Mouse (Mus musculus): ENCODE measurements around the gene Slain2.
"Not testable (repeated sequence)": the region's sequence is repeated elsewhere in the genome, so short reads cannot be mapped to it uniquely, and the experiment has no call there.

Slain2 gene

DNA sequence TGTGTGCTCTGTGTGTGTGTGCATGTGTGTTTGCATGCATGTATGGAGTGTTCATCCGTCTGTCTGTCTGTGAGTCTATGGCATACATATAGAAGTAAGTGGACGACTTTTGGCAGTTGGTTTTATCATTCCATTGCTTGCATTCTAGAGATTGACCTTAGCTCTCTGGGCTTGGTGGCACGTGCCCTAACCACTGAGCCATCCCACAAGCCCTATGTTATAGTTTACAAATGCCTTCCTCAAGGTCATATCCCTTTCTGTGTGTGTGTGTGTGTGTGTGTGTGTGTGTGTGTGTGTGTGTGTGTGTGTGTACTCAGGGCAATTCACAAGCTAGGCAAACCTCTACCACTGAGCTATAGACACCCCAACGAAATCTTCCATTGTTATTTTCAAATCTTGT is 12.2 kb upstream of the Slain2 start:
- DNase-seq = no peak

DNA sequence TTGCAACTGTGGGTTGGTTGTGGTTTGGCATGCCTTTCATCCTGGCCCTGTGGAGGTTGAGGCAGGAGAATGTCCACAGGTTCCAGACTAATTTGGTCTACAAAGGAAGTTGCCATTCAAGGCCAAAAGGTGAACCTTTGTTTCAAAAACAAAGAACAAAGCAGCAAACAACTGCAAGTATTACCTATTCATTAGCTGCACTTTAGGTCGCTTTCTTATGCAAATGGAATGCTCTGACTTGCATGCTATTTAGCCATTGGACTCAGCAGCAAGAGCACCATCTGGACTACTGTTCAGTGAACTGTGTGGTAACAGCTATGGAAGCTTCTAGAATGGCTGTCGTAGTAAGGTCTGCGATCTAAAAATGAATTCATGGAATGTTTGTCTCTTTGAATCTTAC is 11.8 kb upstream of the Slain2 start:
- DNase-seq = no peak

DNA sequence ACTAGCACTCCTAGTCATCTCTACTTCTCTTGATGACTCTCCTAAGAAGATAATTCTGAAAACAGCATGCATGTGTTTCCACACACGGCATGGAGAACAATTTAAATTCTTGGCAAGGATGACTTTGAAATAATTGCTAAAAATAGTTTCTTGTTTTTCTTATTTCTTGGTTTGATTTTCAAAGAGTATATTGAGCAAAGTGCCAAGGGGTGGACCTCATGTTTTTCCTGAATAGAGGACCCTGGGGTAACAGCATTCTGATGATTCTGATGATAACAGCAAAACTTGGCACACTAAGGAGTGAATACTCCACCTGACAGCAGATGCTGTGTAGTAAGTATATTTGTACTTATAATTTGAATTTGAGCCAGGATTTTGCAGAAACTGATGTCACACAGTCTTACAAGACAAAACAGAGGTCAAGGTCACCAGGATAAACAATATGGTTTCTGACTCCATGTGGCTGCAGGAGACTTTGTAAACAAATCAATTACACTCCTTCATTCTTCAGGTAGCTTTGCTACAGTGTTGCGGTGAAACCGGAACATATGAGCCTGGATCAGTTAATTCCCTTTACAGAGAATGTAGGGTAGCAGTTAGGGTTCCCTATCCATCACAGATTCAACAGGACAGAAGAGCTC is 11.1 kb upstream of the Slain2 start:
- no peak for DNase-seq

DNA sequence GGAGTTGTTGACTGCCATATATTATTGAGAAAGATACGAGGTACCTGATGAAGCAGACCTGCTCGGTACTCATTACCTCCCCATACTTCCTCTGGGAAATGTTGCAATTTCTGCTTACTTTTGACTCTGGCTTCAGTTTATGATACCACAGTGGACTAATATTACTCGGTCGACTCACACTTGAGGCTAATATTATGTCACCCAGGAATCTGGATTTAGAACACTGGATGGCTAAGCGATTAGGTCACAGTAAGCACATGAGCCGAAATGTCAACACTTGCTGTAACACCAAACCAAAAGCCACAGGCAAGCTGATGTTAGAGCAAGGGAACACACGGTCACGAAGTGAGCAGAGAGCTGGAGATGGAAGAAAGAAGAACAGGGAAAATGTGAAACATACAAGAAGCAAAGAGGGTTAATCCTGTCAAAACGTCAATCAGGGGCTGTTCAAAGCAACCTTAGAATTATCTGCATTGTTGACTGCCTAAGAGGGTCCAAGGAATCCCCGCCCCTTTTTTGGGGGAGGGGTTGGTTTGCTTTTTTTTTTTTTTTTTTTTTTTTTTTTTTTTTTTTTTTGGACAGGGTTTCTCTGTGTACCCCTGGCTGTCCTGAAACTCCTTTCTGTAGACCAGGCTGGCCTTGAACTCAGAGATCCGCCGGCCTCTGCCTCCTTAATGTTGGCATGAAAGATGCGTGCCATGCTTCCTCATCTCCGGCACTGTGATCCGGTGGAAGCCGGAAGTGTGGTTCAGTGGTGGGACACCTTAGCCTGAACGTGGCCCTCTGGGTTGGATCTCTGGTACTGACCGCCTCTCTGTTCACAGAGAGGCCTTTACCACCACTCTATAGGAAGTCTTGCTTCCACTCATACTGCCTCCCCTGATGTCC is 9.0 kb upstream of the Slain2 start:
- DNase-seq = no peak

DNA sequence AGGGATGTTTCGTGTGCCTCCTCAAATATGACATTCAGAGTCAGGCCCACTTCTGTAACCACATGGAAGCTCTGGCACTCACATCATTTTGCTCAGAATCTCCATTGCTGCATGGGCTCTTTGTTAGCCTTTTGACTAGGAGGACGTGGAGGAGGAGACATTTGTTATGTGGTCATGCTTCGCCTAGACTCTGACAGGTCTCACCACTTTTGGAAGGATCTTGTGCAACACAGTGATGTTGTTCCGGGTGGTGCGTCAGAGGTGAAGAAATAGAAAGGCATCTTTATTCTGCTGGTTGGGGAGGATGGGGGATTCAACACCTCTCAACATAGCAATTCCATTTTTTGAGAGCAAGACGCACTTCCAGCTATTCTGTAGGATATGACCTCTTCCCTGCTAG is 6.7 kb upstream of the Slain2 start:
- DNase-seq = no peak

DNA sequence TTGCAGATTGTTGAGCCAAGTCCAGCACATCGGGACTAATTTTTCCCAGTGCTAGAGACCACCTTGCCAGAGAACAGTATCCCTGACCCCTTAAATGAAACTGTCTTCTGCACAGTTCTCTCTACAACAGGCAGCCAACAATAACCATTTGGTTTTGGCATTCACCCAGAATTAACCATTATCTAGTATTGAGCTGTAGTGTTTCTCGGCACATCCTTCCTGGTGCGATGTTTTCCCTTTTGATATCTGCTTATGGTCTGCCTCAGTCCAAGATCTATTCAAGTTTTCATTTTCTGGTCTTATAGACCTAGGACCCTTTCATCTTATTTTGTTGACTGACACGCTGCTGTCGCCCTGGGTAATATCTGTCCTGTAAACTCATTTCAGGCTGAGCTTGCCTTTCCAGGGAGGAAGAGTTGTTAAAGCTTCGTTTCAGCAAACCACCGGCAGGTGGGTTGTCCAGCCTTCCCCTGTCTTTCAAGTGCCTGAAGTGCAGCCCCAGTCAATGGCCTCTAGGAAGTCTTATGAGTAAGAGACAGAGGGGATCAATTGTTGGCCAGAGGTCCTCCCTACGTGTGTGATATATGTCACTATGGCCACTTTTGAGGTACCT is 5.7 kb upstream of the Slain2 start:
- no peak for DNase-seq

DNA sequence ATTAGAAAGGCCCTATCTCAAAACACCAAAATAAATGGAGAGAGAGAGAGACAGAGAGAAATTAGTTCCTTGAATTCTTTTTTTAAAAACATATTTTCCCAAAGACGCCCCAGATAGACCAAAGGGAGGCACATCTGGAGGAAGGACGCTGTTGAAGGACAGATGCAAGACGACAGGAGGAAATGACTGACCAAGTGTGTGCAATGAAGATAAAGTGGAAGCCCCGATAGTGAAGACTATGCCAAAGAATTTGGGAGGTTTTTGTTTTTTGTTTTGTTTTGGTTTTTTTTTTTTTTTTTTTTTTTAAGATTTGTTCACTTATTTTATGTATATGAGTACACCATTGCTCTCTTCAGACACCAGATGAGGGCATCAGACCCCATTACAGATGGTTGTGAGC is 4.7 kb upstream of the Slain2 start:
- no peak for DNase-seq

DNA sequence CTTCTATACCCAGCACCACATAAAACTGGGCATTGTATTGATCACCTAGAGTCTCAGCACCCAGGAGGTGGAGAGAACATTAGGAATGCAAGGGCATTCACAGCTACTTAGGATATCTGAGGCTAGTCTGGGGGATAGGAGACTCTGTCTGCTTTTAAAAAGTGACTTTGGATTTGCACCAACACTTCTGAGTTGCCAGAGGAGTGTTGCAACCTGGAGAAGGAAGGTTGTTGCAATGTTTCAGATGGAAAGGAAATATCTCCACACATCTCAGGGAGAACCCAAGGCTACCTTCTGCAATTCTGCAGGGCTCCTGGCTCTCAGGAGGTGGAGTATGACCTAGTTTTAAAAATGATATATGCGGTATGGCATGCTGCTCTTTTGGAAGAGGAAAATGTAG is 3.7 kb upstream of the Slain2 start:
- no peak for DNase-seq

DNA sequence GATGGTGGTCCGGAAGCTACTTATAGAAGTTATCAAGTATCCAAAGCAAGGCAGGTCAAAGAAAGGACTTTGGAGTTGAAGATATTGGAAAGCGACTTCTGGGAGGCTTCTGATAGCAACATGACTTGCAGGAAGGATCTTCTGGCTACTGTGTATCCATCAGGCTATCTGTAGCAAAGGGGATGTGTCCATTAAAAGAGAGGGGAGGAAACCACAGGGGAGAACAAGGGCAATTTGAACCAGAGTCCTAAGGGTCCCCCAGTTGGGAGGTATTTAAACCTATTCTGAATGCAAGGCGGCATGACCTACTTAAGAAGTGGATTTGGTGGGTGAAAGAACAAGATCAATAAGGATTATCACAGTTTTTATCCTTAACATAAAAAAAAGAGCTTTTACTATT is 2.8 kb upstream of the Slain2 start:
- DNase-seq = no peak

DNA sequence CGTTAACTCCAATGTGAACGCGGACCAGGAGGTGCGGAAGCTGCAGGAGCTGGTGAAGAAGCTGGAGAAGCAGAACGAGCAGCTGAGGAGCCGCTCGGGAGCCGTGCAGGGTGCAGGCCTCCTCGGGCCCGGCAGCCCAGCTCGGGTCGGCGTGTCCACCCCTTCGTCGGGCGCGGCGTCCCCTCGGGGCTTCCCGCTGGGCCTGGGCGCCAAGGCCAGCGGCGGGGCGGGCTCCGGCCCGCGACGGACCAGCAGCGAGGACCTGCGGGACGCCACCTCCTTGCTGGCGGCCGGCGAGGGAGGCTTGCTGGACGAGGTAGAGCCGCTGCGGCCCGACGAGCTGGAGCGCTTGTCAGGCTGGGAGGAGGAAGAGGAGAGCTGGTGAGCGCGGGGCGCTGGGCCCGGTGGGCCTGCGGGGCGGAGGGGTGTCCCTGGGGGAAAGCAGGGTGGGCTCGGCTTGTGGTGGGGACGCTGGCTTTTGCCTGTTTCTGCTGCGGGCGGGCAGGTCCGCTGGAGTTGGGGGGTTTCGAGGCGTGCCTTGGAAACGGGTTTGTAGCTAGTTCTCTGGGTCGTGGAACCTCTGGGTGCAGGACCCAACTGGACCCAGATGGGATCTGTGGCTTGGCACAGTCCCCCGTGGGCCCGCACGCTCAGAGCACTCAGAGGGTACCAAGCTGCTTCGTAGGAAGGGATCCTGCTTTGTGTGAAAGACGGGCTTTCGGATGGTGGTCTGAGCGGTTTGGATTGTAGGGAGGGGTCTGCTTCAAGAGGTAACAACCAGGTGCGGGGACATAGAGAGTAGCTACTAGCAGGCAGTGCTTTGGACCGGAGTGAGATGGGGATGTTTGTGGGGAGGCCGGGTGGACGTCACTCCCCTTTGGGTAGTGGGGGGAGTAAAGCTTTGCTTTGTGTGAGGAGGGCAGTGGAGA is 793 bp downstream of the Slain2 start:
- peak; percentile 16 for DNase-seq

DNA sequence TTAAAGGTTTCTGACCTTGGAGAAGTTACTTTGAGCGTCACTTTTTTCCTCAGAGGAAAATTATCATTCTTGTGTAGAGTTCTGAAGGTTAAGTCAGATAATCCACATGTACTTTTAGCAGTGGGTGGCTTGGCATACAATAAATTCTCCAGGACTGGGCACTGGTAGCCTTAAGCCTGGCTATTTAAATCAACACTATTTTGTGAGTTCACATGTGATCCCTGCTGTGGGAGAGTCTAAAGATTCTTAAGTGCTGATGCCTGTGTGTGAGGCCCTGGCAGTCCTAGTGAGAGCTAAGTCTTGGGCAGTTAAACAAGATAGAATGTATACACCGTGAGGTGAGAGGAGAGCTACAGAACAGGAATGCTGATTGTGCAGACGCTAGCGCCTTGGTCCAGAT is 1.9 kb downstream of the Slain2 start:
- DNase-seq = no peak

DNA sequence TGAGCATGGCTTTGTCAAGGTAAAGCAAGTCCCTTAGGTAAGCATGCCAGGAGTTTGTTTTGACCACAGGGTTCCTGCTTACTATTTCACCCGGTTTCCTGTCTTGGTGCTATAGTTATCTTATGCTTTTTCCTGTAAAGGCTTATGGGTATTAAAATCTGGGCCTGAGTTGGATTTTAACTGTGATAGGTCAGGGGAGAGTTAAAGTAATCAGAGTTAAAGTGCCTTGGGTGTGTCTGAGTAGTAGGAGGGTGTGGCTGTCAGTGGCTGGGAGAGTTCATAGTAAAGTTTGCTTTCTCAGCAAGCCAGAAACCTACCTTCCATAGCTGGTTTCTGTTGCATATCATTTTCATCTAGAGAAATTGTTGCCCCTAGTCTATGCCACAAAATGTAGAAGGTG is 2.7 kb downstream of the Slain2 start:
- DNase-seq = no peak

DNA sequence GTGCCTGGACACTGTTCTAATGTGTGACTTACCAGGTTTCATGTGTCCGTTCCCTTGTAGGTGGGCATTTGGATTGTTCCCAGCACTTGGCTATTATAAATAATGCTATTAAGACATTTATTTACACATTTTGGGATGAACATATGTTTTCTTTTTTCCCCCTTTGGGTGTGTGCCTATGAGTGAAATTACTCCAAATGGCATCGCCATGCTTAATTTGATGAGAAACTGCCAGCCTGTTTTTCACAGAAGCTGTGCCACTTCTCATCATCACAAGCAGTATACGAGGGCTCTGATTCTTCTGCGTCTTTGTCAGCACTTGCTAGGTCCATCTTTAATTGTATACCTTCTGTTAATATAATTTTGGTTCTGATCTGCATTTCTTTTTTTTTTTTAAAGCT is 6.3 kb downstream of the Slain2 start:
- no peak for DNase-seq

DNA sequence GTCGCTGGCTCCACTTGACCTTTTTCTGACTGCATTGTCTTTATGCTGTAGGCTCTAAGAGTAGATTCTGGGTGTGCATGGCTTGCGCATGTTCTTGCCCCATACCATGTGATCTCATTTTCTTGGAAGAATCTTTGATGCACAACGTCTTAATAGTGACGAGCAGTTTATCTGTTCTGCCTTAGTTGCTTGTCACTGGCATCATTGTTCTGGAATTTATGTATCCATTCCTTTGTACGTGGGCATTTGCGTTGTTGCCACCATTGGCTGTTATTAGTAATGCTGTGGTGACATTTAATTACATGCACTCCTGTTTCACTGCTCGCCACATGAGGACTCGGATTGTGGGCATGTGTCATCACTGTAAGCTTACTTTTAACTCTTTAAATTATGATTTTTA is 7.1 kb downstream of the Slain2 start:
- no peak for DNase-seq

DNA sequence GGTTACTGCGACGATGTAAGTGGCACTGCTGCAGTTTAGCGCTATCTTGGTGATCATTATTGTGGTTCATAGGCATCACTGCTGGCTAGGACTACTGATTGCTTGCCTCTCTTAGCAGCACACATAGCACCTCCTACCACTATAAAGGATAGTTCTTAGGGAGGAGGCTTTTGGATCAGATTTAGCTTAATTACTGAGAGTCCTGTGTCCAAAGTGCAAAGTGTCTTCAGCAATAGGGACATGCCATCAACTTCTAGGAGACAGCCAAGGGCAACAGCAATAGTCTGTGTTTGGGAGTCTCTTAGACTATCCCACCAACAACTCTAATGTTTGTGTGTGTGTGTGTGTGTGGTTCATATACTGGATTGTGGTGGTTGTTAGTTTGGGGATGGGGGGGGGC is 8.7 kb downstream of the Slain2 start:
- no peak for DNase-seq

DNA sequence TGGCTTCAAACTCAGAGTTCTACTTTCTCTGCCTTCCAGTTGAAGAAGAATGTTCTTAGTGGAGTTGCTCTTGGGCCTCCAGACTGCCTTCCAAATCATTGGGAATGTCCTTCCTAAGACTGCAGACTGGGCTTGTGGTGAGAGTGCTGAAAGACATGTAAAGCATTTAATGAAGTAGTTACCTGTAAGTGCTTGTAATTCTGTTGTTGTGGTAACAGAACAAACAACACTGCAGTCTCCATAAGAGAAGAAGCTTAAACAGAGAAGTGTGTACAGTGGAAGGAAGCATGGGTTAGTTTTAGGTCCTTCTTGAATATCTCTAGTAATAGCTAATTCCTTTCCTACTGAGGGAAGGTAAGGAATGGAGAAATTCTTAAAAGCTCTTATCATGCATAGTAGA is 13.0 kb downstream of the Slain2 start:
- DNase-seq = no peak

DNA sequence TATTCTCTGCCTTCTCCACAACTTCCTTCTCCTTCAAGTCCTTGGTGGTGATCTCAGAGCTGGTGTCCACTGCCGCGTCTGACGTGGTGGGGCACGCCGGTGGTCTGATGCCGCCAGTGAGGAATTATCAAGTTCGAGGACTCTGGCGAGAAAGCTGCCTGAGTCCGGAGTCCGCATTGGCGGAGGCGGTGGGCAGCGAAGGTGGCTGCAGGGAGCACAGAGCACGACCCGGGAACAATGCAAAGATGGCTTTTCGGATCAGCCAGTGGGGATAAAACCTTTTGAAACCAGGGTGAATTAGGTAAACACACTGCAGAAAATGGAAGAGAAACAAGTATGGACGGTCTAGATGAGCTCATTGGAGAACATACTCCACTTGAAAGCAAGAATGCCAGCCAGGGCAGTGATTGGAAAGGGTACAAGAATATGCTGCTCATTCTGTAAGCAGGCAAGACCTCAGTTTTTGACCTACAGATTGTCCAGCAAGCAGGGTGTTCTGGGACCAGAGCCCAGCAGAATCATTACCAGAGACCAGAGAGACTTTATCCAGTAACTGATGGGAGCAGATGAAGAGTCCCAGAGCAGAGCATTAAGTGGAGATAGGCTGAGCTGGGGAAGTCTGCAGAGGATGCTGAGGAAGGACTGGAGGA is 19.0 kb downstream of the Slain2 start:
- no peak for DNase-seq

DNA sequence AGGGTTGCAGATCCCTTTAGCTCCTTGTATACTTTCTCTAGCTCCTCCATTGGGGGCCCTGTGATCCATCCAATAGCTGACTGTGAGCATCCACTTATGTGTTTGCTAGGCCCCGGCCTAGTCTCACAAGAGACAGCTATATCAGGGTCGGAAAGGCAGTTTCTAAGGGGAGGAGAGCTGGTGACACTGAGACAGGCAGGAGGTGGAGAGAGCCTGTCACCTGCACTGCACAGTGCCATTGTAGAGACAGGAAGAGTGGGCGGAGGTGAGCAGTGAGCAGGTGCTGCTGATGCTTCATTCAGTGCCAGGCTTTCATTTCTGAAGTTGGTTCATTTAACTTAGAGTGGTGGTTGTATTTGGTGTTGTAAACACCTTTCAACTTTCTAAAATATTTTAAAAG is 24.3 kb downstream of the Slain2 start:
- DNase-seq = not testable (repeated sequence)

DNA sequence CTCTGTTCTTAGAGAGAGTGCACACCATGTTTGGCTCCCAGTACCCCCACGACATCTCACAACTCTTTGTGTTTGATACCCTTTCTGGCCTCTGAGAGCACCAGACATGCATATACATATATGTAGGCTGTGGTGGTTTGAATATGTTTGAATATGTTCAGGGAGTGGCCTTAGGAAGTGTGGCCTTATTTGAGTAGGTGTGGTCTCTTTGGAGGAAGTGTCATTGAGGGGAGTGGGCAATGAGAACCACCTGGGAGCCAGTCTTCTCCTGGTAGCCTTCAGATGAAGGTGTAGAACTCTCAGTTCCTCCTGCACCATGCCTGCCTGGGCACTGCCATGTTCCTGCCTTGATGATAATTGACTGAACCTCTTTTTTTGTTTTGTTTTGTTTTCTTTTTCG is 25.2 kb downstream of the Slain2 start:
- DNase-seq = no peak

DNA sequence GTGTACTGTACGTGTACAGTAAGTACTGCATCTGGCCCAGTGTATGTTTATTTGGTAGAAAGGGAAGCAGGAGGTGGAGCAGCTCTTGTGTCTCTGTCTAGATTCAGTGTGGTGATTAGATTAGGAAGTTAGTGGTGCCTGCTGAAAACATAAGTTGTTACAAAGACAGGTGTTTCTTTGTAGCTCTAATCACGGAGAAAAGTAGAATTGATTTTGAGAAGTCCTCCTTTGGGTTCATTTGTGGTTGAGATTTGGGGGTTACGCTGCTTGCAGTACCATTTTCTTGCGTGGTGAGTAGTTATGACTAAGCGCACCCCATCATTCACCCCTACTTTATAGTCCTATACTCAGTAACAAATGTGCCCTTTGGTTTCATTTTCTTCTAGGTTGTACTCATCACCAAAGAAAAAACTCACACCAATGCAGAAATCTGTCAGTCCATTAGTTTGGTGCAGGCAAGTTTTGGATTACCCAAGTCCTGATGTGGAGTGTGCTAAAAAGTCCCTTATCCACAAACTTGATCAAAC is 26.9 kb downstream of the Slain2 start:
- no peak for DNase-seq

DNA sequence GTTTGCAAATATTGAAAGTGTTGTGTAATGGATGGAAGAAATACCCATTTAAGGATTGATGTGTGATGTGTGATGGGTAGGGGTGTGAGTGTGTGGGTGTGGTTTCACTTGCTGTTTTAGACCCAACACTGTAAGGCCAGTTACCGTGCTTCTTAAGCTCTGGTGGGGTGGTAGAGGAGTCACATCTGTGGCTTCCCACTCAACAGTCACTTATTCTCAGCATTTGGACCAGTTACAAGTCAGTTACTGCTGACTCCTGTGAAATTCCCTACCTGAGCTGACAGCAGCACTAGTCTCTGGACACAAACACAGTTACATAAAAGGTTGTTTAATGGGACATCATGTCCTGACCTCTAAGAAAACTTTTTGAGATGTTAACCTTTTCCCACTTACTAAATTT is 34.0 kb downstream of the Slain2 start:
- no peak for DNase-seq

DNA sequence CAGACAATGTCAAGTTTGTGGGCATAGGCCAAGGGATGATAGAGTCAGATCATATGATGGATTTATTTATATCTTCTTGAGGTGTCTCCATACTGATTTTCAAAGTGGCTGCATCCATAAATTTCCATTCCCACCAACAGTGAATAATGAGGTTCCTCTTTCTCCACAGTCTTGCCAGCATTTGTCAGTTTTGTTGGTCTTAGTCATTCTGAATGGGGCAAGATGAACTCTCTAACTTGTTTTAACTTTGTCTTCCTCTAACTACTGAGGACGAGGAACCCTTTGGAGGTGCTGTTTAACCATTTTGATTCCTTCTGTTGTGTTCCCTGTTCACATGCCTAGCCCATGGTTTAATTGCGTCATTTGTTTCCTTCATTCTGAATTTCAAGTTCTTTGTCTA is 36.1 kb downstream of the Slain2 start:
- no peak for DNase-seq
